Mouse (Mus musculus): Measurements from ENCODE around the gene Anxa8. TPM values are rescaled to one million over a fixed set of nuclear protein-coding genes. Genes with fewer than 3 reads are reported as not detected.

The Anxa8 gene
- polyA plus RNA-seq, 1 experiment from 2014 or later = 0.16 TPM

DNA sequence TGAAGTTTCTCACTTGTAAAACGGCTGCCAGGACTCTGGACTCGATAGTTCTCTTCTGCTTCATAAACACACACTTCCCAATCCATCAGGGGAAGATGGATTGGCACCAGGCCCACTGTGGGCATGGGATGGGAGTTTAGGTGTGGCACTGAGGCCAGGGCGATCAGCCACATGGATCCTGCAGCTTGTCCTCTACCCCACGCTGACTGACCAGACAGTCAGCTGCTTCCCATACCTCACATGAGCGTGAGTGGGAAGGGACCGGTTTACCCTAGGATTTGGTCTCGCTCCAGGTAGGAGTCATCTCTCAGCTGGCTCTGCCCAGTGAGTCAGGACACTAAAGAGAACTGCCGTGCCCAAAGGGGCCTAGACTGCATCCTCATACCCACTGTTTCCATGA, 4.0 kb downstream of the Anxa8 start:
- ATAC-seq (ENCODE audit: low FRiP score, low read depth) = no peak

GRCm38 (mm10) chr14:34091475-34091874, 5.7 kb downstream of the Anxa8 start:
- Histone ChIP-seq H3K4me1 (replicated peaks) (no peaks in the 10 kb centered on the region), H3K9me3 (no peaks in the 10 kb centered on the region), H3K4me2 (no peak overlapping the region), H3K9ac (no peak overlapping the region), H3K27me3 (no peaks in the 10 kb centered on the region), H3K4me3 (no peak overlapping the region), H3K27ac (replicated peaks) (no peak overlapping the region), H3K36me3 (no peaks in the 10 kb centered on the region)
- ATAC-seq (ENCODE audit: low FRiP score, low read depth) = no peak
- WGBS = 92% methylated on average over 5 of the region's 5 CpGs

More for the DNA sequence above, 4.0 kb downstream of the Anxa8 start:
- H3K9me3 ChIP-seq = no peaks in the 10 kb centered on the region
- H3K4me2 ChIP-seq = no peak overlapping the region
- 0 out of 2 replicates have a peak, but pooled peaks cover 3% of the 10 kb centered on the region for H3K27me3 ChIP-seq
- 89% methylated on average over 8 of the region's 8 CpGs for WGBS
- no peaks in the 10 kb centered on the region for H3K36me3 ChIP-seq
- no peaks in the 10 kb centered on the region for H3K4me1 ChIP-seq (replicated peaks)
- H3K27ac ChIP-seq (replicated peaks) = no peak overlapping the region
- no peak overlapping the region for H3K4me3 ChIP-seq
- no peak overlapping the region for H3K9ac ChIP-seq

GRCm38 (mm10) chr14:34092856-34093255, 7.1 kb downstream of the Anxa8 start:
- H3K27ac ChIP-seq (replicated peaks) = no peak overlapping the region
- WGBS = 95% methylated on average over 1 of the region's 1 CpGs
- no peaks in the 10 kb centered on the region for H3K4me1 ChIP-seq (replicated peaks)
- no peaks in the 10 kb centered on the region for H3K9me3 ChIP-seq
- no peak overlapping the region for H3K4me2 ChIP-seq
- no peaks in the 10 kb centered on the region for H3K36me3 ChIP-seq
- no peak for ATAC-seq (ENCODE audit: low FRiP score, low read depth)
- no peaks in the 10 kb centered on the region for H3K27me3 ChIP-seq
- H3K4me3 ChIP-seq = no peak overlapping the region
- H3K9ac ChIP-seq = no peak overlapping the region

DNA sequence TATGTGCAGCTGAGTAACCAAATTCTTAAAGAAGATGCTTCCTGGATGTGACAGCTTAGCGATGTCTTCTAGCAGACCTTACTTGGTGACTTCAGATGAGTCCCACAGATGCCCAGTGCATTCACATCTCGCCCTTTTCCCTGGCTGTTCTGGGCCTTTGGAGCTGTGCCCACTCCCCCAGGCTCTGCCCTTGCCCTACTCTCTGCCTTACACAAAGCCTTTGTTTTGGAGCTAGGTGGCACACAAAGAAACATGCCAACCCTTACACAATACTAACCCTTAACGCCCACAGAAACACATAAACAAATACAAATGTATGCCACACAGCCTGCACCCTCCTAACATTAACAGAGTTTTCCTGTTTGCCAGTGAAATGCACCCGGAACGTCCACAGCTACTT, 10.4 kb downstream of the Anxa8 start:
- H3K4me3 ChIP-seq = no peak overlapping the region
- no peaks in the 10 kb centered on the region for H3K36me3 ChIP-seq
- WGBS = 69% methylated on average over 5 of the region's 5 CpGs
- no peak overlapping the region for H3K4me2 ChIP-seq
- no peak overlapping the region for H3K27ac ChIP-seq (replicated peaks)
- no peaks in the 10 kb centered on the region for H3K4me1 ChIP-seq (replicated peaks)
- ATAC-seq (ENCODE audit: low FRiP score, low read depth) = no peak
- H3K27me3 ChIP-seq = no peaks in the 10 kb centered on the region
- no peaks in the 10 kb centered on the region for H3K9me3 ChIP-seq
- H3K9ac ChIP-seq = no peak overlapping the region

- H3K9ac ChIP-seq = no peak within 1 kb of the TSS
- no peak for ATAC-seq (ENCODE audit: low FRiP score, low read depth)
- 88% methylated on average over 5 of the region's 5 CpGs for WGBS
- no peak within 1 kb of the TSS for H3K4me2 ChIP-seq
- H3K9me3 ChIP-seq = no peaks in the 10 kb centered on the region
- H3K27ac ChIP-seq (replicated peaks) = no peak within 1 kb of the TSS
- no peaks in the 10 kb centered on the region for H3K27me3 ChIP-seq
- no peaks in the 10 kb centered on the region for H3K36me3 ChIP-seq
- no peaks in the 10 kb centered on the region for H3K4me1 ChIP-seq (replicated peaks)
- H3K4me3 ChIP-seq = no peak within 1 kb of the TSS
These were observed 16.8 kb downstream of the Anxa8 start, which contains the start of gene A630023A22Rik for GRCm38 (mm10) chr14:34102601-34103000. Gene A630023A22Rik (minus strand): TSS chr14:34102754.

DNA sequence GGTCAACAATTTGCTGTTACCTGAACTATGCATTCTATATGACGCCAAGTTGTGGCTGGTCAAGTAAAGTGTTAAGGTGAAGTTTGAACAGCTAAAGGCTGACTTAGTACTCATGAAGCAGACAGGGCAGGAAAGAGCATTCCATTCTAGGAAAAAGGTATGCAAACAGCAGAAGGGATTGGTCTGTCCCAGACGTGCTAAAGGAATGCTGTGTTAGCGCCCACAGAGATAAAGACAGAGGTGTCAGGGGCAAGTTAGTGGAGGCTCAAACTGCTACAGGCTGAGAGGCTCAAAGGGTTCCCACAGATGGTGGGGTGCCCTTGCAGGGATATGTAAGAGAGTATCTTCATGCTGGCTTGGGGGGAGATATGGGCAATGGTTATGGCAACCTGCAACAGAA, 18.1 kb downstream of the Anxa8 start:
- Histone ChIP-seq H3K9ac (no peak overlapping the region), H3K9me3 (no peaks in the 10 kb centered on the region), H3K27ac (replicated peaks) (no peak overlapping the region), H3K4me1 (replicated peaks) (no peaks in the 10 kb centered on the region), H3K36me3 (no peaks in the 10 kb centered on the region), H3K27me3 (no peaks in the 10 kb centered on the region), H3K4me2 (no peak overlapping the region), H3K4me3 (no peak overlapping the region)
- WGBS = 88% methylated on average over 3 of the region's 3 CpGs
- ATAC-seq (ENCODE audit: low FRiP score, low read depth) = no peak

DNA sequence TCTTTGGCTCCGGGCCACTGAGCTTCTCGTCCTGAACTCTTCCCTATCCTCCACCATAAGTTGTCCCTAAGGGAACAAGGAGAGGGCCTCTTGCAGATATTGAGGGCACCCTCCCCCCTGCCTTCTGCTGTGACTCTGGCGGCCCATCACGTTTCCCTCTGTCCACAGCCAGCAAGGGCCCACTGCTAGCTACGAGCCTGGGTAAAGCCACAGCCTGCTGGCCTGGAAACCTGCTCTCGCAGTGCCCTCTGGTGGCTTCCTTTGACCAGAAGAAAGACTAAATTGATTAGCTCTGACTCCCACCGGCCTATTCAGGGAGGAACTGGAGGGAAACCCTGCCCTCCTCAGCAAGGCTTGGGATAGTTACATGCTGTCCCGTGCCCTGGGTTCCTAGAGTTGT, 19.1 kb downstream of the Anxa8 start:
- Histone ChIP-seq H3K27ac (replicated peaks) (no peak overlapping the region), H3K9me3 (no peaks in the 10 kb centered on the region), H3K9ac (no peak overlapping the region), H3K4me3 (no peak overlapping the region), H3K36me3 (no peaks in the 10 kb centered on the region), H3K27me3 (no peaks in the 10 kb centered on the region), H3K4me1 (replicated peaks) (no peaks in the 10 kb centered on the region), H3K4me2 (no peak overlapping the region)
- WGBS = 29% methylated on average over 8 of the region's 8 CpGs
- ATAC-seq (ENCODE audit: low FRiP score, low read depth) = peak; percentile 65; the same call in 1 of the 2 replicates

- Histone ChIP-seq H3K27me3 (no peaks in the 10 kb centered on the region), H3K27ac (replicated peaks) (no peak overlapping the region), H3K9me3 (no peaks in the 10 kb centered on the region), H3K4me1 (replicated peaks) (no peaks in the 10 kb centered on the region), H3K36me3 (no peaks in the 10 kb centered on the region), H3K9ac (no peak overlapping the region), H3K4me3 (no peak overlapping the region), H3K4me2 (no peak overlapping the region)
- 65% methylated on average over 11 of the region's 12 CpGs for WGBS
- ATAC-seq (ENCODE audit: low FRiP score, low read depth) = no peak
These were observed 20.7 kb downstream of the Anxa8 start for GRCm38 (mm10) chr14:34106389-34107062.

- ATAC-seq (ENCODE audit: low FRiP score, low read depth) = no peak
- Histone ChIP-seq H3K27me3 (no peaks in the 10 kb centered on the region), H3K9me3 (no peaks in the 10 kb centered on the region), H3K4me2 (no peak overlapping the region), H3K4me1 (replicated peaks) (no peaks in the 10 kb centered on the region), H3K9ac (no peak overlapping the region), H3K27ac (replicated peaks) (no peak overlapping the region), H3K4me3 (no peak overlapping the region), H3K36me3 (no peaks in the 10 kb centered on the region)
- WGBS = 90% methylated on average over 4 of the region's 4 CpGs
These were observed 21.8 kb downstream of the Anxa8 start for GRCm38 (mm10) chr14:34107594-34107993.

DNA sequence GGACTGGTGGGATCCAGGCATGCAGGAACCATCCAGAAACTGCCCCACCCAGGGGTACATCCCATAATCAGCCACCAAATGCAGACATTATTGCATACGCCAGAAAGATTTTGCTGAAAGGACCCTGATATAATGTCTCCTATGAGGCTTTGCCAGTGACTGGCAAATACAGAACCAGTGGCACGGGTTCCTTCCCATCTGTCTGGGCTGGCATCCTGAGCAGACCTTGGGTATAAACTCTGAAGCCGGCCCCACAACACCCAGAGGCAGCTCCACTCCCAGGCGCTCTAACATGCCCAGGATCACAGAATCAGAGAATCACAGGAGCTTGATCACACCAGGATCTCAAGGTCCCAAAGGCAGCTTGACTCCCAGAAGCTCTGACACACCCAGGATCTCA, 28.5 kb downstream of the Anxa8 start:
- 88% methylated on average over 4 of the region's 4 CpGs for WGBS
- Histone ChIP-seq H3K4me1 (replicated peaks) (no peaks in the 10 kb centered on the region), H3K4me3 (no peak overlapping the region), H3K9ac (no peak overlapping the region), H3K27me3 (no peaks in the 10 kb centered on the region), H3K9me3 (no peaks in the 10 kb centered on the region), H3K27ac (replicated peaks) (no peak overlapping the region), H3K36me3 (no peaks in the 10 kb centered on the region), H3K4me2 (no peak overlapping the region)
- no peak for ATAC-seq (ENCODE audit: low FRiP score, low read depth)

GRCm38 (mm10) chr14:34119046-34119723, 33.4 kb downstream of the Anxa8 start:
- H3K36me3 ChIP-seq = no peaks in the 10 kb centered on the region

GRCm38 (mm10) chr14:34120016-34120910, 34.5 kb downstream of the Anxa8 start:
- 73% methylated on average over 12 of the region's 12 CpGs for WGBS
- H3K4me2 ChIP-seq = no peak overlapping the region
- no peaks in the 10 kb centered on the region for H3K9me3 ChIP-seq
- no peak overlapping the region for H3K27ac ChIP-seq (replicated peaks)
- H3K27me3 ChIP-seq = no peaks in the 10 kb centered on the region
- no peak overlapping the region for H3K4me3 ChIP-seq
- no peak overlapping the region for H3K9ac ChIP-seq
- no peaks in the 10 kb centered on the region for H3K4me1 ChIP-seq (replicated peaks)
- no peaks in the 10 kb centered on the region for H3K36me3 ChIP-seq
- ATAC-seq (ENCODE audit: low FRiP score, low read depth) = no peak

More at GRCm38 (mm10) chr14:34119046-34119723, 33.4 kb downstream of the Anxa8 start:
- Histone ChIP-seq H3K27ac (replicated peaks) (no peak overlapping the region), H3K9ac (no peak overlapping the region), H3K4me1 (replicated peaks) (no peaks in the 10 kb centered on the region), H3K4me2 (no peak overlapping the region), H3K4me3 (no peak overlapping the region), H3K9me3 (no peaks in the 10 kb centered on the region), H3K27me3 (no peaks in the 10 kb centered on the region)
- no peak for ATAC-seq (ENCODE audit: low FRiP score, low read depth)
- 84% methylated on average over 7 of the region's 7 CpGs for WGBS
